Mouse (Mus musculus): ENCODE results near the gene Sorcs1.

- TF ChIP-seq FLI1 (IDR thresholded peaks at IDR 0.05; ENCODE audit: low read length) = no peak
- TF ChIP-seq GATA1 (IDR thresholded peaks at IDR 0.05; ENCODE audit: borderline replicate concordance, low read length) = no peak
These were observed 213.6 kb downstream of the Sorcs1 start for GRCm38 (mm10) chr19:50464811-50465210.
